Mouse (Mus musculus) bone marrow macrophage, adult 2 months (primary cell): Measurements from ENCODE around the gene Fes.

Source experiments
- CTCF ChIP-seq: IDR thresholded peaks from 2 replicates; pipeline ENCODE4 v1.5.1; 2012; ENCODE audit warnings: low read depth, mild to moderate bottlenecking, low read length, moderate library complexity
- POLR2A ChIP-seq: IDR thresholded peaks from 2 replicates; pipeline ENCODE4 v1.6.1; 2012; ENCODE audit warnings: mild to moderate bottlenecking, low read depth, low read length, borderline replicate concordance

DNA sequence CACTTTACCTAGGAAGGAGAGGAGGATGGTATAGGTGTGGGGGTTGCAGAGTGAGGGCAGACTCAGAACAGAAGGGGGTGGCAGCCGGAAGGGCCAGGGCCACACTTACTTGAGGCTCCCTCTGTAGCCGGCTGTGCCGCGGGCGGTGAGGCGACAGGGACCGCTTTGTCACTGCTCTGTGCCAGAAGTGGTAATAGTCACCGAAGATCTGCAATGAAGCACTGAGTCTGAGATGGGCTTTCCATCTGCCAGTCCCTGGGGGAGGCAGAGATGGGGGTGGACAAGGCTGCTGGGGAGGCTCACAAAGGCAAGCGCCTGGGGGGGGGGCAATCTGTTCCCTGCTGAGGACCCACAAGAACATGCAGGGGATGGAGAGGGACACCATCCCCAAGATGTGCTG, 10.2 kb upstream of the Fes start:
- TF ChIP-seq CTCF (no peak), POLR2A (no peak)
